Mouse (Mus musculus) intestine, embryonic 14.5 days (tissue): Measurements from ENCODE around the gene Vars2. TPM values are rescaled to one million over a fixed set of nuclear protein-coding genes. Genes with fewer than 3 reads are reported as not detected.

Source experiments
- ATAC-seq: fragments of 200-750 bp; cut with Nextera tagmentation; replicated peaks from 2 replicates; pipeline ENCODE4 v1.8.0; 2017; ENCODE audit warnings: low read depth, moderate number of reproducible peaks, moderate TSS enrichment, moderate library complexity; ENCODE audit not compliant: low FRiP score, low TSS enrichment
- DNase-seq: peaks from one replicate; pipeline ENCODE4 v3.0.0-alpha.2; 2018; ENCODE audit warnings: low spot score
- H3K27ac ChIP-seq: fragments of 300-500 bp; sonication (generic); 2 replicates; pipeline ENCODE4 v1.5.1; 2014; ENCODE audit warnings: low read depth, mild to moderate bottlenecking, control low read depth
- H3K27me3 ChIP-seq: fragments of 300-500 bp; sonication (generic); replicated peaks from 2 replicates; pipeline ENCODE4 v1.6.1; 2014; ENCODE audit warnings: low read length, control low read depth; ENCODE audit not compliant: control insufficient read depth, insufficient read depth
- H3K36me3 ChIP-seq: fragments of 300-500 bp; sonication (generic); 2 replicates; pipeline ENCODE4 v1.6.1; 2014; ENCODE audit warnings: low read length, control low read depth; ENCODE audit not compliant: control insufficient read depth, insufficient read depth
- H3K4me1 ChIP-seq: fragments of 300-500 bp; sonication (generic); replicated peaks from 2 replicates; pipeline ENCODE4 v1.6.1; 2014; ENCODE audit warnings: low read length, control low read depth, mixed read lengths; ENCODE audit not compliant: control insufficient read depth, insufficient read depth
- H3K4me2 ChIP-seq: fragments of 300-500 bp; sonication (generic); 2 replicates; pipeline ENCODE4 v1.6.1; 2014; ENCODE audit warnings: low read length
- H3K4me3 ChIP-seq: fragments of 300-500 bp; sonication (generic); 2 replicates; pipeline ENCODE4 v1.5.1; 2014; ENCODE audit warnings: low read depth, low read length, control low read depth, mixed read lengths
- H3K9ac ChIP-seq: fragments of 300-500 bp; sonication (generic); 2 replicates; pipeline ENCODE4 v1.6.1; 2014; ENCODE audit warnings: mild to moderate bottlenecking, low read length
- H3K9me3 ChIP-seq: fragments of 300-500 bp; sonication (generic); 2 replicates; pipeline ENCODE4 v1.6.1; 2016; ENCODE audit warnings: low read length, control low read depth; ENCODE audit not compliant: control insufficient read depth
- WGBS: fragments of 180-500 bp; shearing (Covaris S2); extraction: QIAGEN DNeasy Blood & Tissue Kit; methylation state at CpG from one replicate; pipeline ENCODE4 v1.1.7; 2014; 5-methylcytosine and 5-hydroxymethylcytosine counted together
- polyA plus RNA-seq: library from polyadenylated mRNA; unstranded; fragments of >200 nt; fragmentation: Nextera tagmentation; extraction: Ambion mirVana; gene quantifications from 2 replicates; pipeline ENCODE4 v1.2.1, GENCODE M21; 2014

Vars2 gene
- polyA plus RNA-seq, 1 experiment from 2014 or later, result 18.1 TPM

GRCm38 (mm10) chr17:35703751-35704271 is 36.4 kb upstream of the Vars2 start:
- DNase-seq, result peak; percentile 79
- 0 out of 2 replicates have a peak, but pooled peaks have one; percentile 9 for ATAC-seq
- Histone ChIP-seq H3K27ac (peak overlapping the region; percentile 93), H3K4me2 (peak overlapping the region; percentile 54), H3K4me3 (peak overlapping the region; percentile 34), H3K9ac (peak overlapping the region; percentile 40), H3K27me3 (no peaks in the 10 kb centered on the region), H3K9me3 (no peaks in the 10 kb centered on the region), H3K4me1 (peaks cover 18% of the 10 kb centered on the region), H3K36me3 (no peaks in the 10 kb centered on the region)
- 2% methylated on average over 14 of the region's 14 CpGs for WGBS

DNA sequence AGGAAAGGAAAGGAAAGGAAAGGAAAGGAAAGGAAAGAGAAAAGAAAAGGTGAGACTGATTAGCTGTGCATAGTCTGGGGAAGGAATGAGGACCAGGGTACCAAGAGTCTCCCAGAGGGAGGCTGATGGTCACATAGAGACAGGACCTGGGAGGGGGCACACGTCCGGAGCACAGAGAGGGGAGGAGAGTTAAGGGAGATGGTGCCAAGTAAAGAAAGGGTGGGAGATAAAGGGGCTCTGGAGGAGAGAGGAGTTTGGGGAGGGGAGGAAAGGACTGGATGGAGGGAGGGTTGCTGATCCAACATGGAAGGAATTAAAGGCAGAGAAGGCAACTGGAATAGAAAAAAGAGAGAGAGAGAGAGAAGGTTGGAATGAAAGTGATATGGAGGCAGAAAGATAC is 35.7 kb upstream of the Vars2 start:
- no peaks in the 10 kb centered on the region for H3K36me3 ChIP-seq
- H3K4me2 ChIP-seq, result peak overlapping the region; percentile 78
- no peak for ATAC-seq
- peak overlapping the region; percentile 62 for H3K4me3 ChIP-seq
- H3K27ac ChIP-seq, result peak overlapping the region; percentile 96
- WGBS, result 27% methylated on average over 2 of the region's 2 CpGs
- peak overlapping the region; percentile 60; the same call in 1 of the 2 replicates for H3K9ac ChIP-seq
- DNase-seq, result no peak
- no peaks in the 10 kb centered on the region for H3K9me3 ChIP-seq
- H3K27me3 ChIP-seq, result no peaks in the 10 kb centered on the region
- H3K4me1 ChIP-seq, result peaks cover 25% of the 10 kb centered on the region

DNA sequence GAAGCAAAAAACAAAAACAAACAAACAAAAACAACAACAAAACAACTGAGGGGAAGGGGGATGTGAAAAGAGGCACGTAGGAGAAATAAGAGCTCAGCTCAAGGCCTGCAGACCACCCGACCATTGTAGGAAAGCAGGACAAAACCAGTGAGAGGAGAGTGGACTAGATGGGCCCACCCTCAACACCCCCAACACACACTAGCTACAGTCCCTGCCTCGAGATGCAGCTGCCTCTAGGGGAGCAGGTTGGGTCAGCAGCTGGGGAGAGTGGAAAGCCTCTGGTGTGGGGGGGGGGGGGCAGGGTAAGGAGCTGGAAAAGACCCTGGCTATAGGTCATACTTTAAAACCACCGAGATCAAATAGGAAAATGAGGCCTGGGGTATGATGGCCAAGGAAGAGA is 35.2 kb upstream of the Vars2 start:
- ATAC-seq (no peak), DNase-seq (no peak)
- Histone ChIP-seq H3K9ac (peak overlapping the region; percentile 60), H3K27me3 (no peaks in the 10 kb centered on the region), H3K4me2 (peak overlapping the region; percentile 78), H3K9me3 (no peaks in the 10 kb centered on the region), H3K4me3 (peak overlapping the region; percentile 62), H3K4me1 (peaks cover 27% of the 10 kb centered on the region), H3K36me3 (no peaks in the 10 kb centered on the region), H3K27ac (peak overlapping the region; percentile 96)
- 26% methylated on average over 4 of the region's 4 CpGs for WGBS

DNA sequence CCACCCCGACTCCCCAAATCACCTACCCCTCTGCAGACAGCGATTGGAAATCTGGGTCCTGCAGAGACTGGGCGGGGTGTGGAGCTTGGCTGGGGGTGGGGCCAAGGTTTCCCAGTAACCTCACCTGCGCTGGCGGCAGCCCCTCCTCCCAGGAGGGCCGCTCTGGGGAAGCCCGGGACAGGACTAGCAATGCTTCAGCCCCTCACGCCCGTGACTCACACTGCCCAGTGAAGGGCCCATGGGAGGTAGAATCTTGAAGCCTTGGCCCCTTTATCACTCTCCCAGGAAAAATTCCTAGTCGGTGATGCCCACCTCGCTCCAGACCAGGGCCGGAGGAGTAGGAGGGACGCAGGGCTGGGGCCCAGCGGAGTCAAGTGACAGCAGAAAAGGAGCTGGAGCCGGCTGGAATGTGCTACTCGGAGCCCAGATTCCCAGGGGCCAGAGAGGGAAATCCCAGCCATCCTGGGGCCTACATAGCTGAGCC is 34.6 kb upstream of the Vars2 start:
- peak overlapping the region; percentile 96 for H3K27ac ChIP-seq
- no peaks in the 10 kb centered on the region for H3K36me3 ChIP-seq
- peak overlapping the region; percentile 60 for H3K9ac ChIP-seq
- peak overlapping the region; percentile 62 for H3K4me3 ChIP-seq
- H3K4me1 ChIP-seq, result peaks cover 33% of the 10 kb centered on the region
- no peaks in the 10 kb centered on the region for H3K27me3 ChIP-seq
- H3K9me3 ChIP-seq, result no peaks in the 10 kb centered on the region
- ATAC-seq (peak; percentile 22; the same call in 1 of the 2 replicates), DNase-seq (peak; percentile 84)
- peak overlapping the region; percentile 78 for H3K4me2 ChIP-seq
- 4% methylated on average over 16 of the region's 16 CpGs for WGBS

DNA sequence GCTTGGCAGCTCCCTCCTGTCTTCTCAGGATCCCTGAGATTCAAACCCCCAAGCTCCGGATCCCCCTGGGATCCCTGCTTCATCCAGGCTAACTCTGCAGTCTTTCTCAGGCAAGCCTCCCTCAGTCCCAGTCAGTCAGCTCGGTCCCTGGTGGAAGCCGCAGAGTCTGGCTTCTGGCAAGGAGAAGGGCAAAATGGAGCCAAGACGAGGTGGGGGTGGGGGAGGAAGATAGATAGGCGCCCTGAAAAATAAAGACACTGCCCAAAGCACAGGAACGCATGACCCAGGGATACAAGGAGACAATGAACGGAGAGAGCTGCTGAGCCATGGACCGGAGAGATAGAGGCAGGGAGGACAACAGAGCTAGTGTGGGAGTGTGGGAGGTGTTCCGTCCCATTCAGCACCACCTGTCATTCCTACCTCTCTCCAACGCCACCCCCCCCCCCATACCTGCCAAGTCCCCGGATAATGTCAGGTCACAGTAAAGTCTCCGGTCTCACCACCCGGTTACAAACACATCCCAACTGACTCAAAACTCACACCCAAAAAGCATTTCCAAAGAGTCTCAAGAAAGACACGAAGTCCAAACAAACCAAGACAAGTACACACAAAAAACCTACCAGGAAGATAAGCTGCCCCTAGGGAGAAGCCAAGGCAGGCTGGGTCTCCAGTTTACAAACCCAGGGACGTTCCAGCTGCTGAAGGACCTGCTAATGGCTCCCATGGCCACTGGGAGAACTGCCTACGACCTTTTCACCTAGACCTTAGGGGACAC is 34.0 kb upstream of the Vars2 start:
- Histone ChIP-seq H3K9me3 (no peaks in the 10 kb centered on the region), H3K27ac (peak overlapping the region; percentile 96), H3K4me1 (peaks cover 37% of the 10 kb centered on the region), H3K27me3 (no peaks in the 10 kb centered on the region), H3K4me3 (peak overlapping the region; percentile 62), H3K36me3 (no peaks in the 10 kb centered on the region), H3K9ac (peak overlapping the region; percentile 60), H3K4me2 (peak overlapping the region; percentile 78)
- DNase-seq (peak; percentile 74), ATAC-seq (no peak)
- 3% methylated on average over 16 of the region's 16 CpGs for WGBS

DNA sequence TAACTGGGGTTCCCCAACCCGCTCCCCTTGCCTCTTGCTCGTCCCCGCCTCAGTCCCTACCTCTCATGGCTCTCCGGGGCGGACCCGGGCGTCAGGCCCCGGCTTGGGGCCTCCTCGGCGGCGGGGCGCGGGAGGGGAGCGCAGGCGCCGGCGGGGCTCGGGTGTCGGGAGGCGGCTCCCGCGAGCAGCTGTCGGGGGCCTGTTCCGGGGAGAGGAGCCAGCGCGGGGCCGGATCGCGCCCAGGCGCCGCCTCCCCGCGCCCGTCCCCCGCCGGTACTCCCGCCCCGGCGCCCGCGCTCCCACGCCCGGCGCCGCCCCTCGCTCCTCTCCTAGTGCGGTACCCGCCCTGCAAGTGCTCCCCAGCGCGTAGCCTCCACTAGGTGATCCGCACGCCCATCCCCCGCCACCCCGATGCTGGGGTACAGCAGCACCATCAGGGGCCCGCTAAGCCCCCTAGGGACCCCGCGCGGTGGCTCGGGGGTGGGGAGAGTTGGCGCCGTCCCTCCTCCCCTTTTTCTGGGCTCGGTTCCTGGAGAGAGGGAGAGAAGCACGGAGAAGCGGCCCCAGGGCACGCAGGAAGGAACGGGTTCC is 33.1 kb upstream of the Vars2 start:
- peak overlapping the region; percentile 96 for H3K27ac ChIP-seq
- peak overlapping the region; percentile 60 for H3K9ac ChIP-seq
- peaks cover 37% of the 10 kb centered on the region for H3K4me1 ChIP-seq
- WGBS, result under 1% methylated on average over 28 of the region's 66 CpGs
- H3K9me3 ChIP-seq, result peaks cover under 1% of the 10 kb centered on the region; the same call in 1 of the 2 replicates
- DNase-seq, result peak; percentile 89
- no peaks in the 10 kb centered on the region for H3K27me3 ChIP-seq
- H3K4me2 ChIP-seq, result peak overlapping the region; percentile 78
- peak overlapping the region; percentile 62 for H3K4me3 ChIP-seq
- H3K36me3 ChIP-seq, result peaks cover under 1% of the 10 kb centered on the region; the same call in 1 of the 2 replicates
- ATAC-seq, result peak; percentile 62

- H3K27me3 ChIP-seq, result no peaks in the 10 kb centered on the region
- H3K27ac ChIP-seq, result peak overlapping the region; percentile 96
- H3K4me3 ChIP-seq, result peak overlapping the region; percentile 62
- peak overlapping the region; percentile 78 for H3K4me2 ChIP-seq
- H3K9ac ChIP-seq, result peak overlapping the region; percentile 60
- peaks cover 4% of the 10 kb centered on the region; the same call in 1 of the 2 replicates for H3K9me3 ChIP-seq
- H3K36me3 ChIP-seq, result peaks cover 6% of the 10 kb centered on the region; the same call in 1 of the 2 replicates
- ATAC-seq (no peak), DNase-seq (peak; percentile 81)
- WGBS, result 4% methylated on average over 19 of the region's 19 CpGs
- H3K4me1 ChIP-seq, result peaks cover 37% of the 10 kb centered on the region
Observed at GRCm38 (mm10) chr17:35699919-35700318, 32.5 kb upstream of the Vars2 start.

DNA sequence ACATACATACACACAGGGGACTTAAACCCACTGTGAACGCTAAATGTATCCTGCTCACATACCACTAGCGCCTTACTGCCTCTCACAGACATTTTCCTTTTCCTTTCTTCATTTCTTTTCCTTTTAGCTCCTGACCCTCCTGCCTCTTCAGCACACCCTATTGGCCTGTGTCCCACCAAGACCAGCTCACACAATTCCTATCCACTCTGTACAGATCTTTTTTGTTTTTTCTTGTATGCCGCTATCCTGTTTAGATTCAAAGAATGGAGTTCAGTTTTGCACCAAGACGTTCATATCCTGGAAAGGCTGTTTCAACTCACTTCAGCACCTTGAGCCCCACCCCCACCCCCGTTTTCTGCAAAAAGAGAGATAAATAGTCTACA is 31.1 kb upstream of the Vars2 start:
- ATAC-seq (no peak), DNase-seq (no peak)
- 23% methylated on average over 5 of the region's 5 CpGs for WGBS
- Histone ChIP-seq H3K27ac (peak overlapping the region; percentile 86), H3K36me3 (peaks cover 10% of the 10 kb centered on the region), H3K4me2 (peak overlapping the region; percentile 58), H3K4me3 (peak overlapping the region; percentile 31), H3K9ac (peak overlapping the region; percentile 27), H3K27me3 (no peaks in the 10 kb centered on the region), H3K4me1 (peaks cover 37% of the 10 kb centered on the region), H3K9me3 (peaks cover 4% of the 10 kb centered on the region; the same call in 1 of the 2 replicates)
